Mouse (Mus musculus): ENCODE results near the gene Rilp. TPM values are rescaled to one million over a fixed set of nuclear protein-coding genes. Genes with fewer than 3 reads are reported as not detected.

Rilp gene
- total and polyA plus RNA-seq, 3 experiments: 0.19 to 0.65 TPM; not detected in 1

- TF ChIP-seq MXI1 (IDR thresholded peaks at IDR 0.05; ENCODE audit: low read depth, low read length) (peak; percentile 92), NELFE (IDR thresholded peaks at IDR 0.05; ENCODE audit: low read depth, low read length) (peak; percentile 54), MAFK (IDR thresholded peaks at IDR 0.05; ENCODE audit: borderline replicate concordance, low read depth, low read length) (peak; percentile 91), ZC3H11A (IDR thresholded peaks at IDR 0.05; ENCODE audit: low read depth, low read length) (no peak; the same call in 1 of the 2 replicates), BHLHE40 (IDR thresholded peaks at IDR 0.05; ENCODE audit: borderline replicate concordance, low read depth, low read length) (no peak), CTCF (IDR thresholded peaks at IDR 0.05 in 2 of 3, conservative IDR thresholded peaks at IDR 0.05 in 1 of 3; ENCODE audit: control insufficient read depth in 1 of 3, insufficient read depth in 1 of 3, low read depth in 2 of 3, low read length in 3 of 3, poor library complexity in 1 of 3, severe bottlenecking in 1 of 3) (no peak), HCFC1 (IDR thresholded peaks at IDR 0.05; ENCODE audit: low read depth, low read length) (peak; percentile 76), TCF12 (IDR thresholded peaks at IDR 0.05; ENCODE audit: low read depth, low read length) (peak; percentile 67; the same call in 1 of the 2 replicates), GATA1 (IDR thresholded peaks at IDR 0.05; ENCODE audit: low read depth, low read length) (no peak), MAX (IDR thresholded peaks at IDR 0.05; ENCODE audit: low read length) (peak; percentile 81), MAZ (IDR thresholded peaks at IDR 0.05; ENCODE audit: low read depth, low read length) (peak; percentile 18; the same call in 1 of the 2 replicates), MEF2A (IDR thresholded peaks at IDR 0.05; ENCODE audit: extremely low read depth, insufficient replicate concordance, low read depth, low read length, poor library complexity, severe bottlenecking) (no peak), ZNF384 (IDR thresholded peaks at IDR 0.05; ENCODE audit: low read depth, low read length) (peak; percentile 100), UBTF (IDR thresholded peaks at IDR 0.05; ENCODE audit: borderline replicate concordance, insufficient read depth, low read depth, low read length) (peak; percentile 64; the same call in 1 of the 2 replicates), ELF1 (IDR thresholded peaks at IDR 0.05; ENCODE audit: low read depth, low read length) (peak; percentile 76; the same call in 1 of the 2 replicates)
Observed at GRCm38 (mm10) chr11:75532340-75533277, 22.7 kb downstream of the Rilp start (continued).

GRCm38 (mm10) chr11:75533314-75534015 lies 23.6 kb downstream of the Rilp start:
- Histone ChIP-seq H3K4me1 (ENCODE audit: control insufficient read depth in 1 of 2, insufficient read depth in 2 of 2, low read length in 2 of 2) (peaks cover 5 to 44% of the 10 kb centered on the region in 2 experiments), H3K4me3 (ENCODE audit: control insufficient read depth in 1 of 2, insufficient read depth in 1 of 2, low read depth in 2 of 2, low read length in 2 of 2) (peak overlapping the region; percentile 28 to 33)

More at GRCm38 (mm10) chr11:75533314-75534015, 23.6 kb downstream of the Rilp start:
- Histone ChIP-seq H3K9me3 (replicated peaks; ENCODE audit: insufficient read depth, low read length) (no peaks in the 10 kb centered on the region), H3K9ac (ENCODE audit: control insufficient read depth, low read depth, low read length, poor library complexity, severe bottlenecking) (peak overlapping the region; percentile 56), H3K79me2 (ENCODE audit: control insufficient read depth, insufficient read depth, low read length, poor library complexity) (peaks cover 10% of the 10 kb centered on the region), H3K36me3 (ENCODE audit: control insufficient read depth in 1 of 2, insufficient read depth in 2 of 2, low read length in 2 of 2) (peaks cover 0 to 31% of the 10 kb centered on the region in 2 experiments; a peak in 2 of 4 replicates), H3K27me3 (ENCODE audit: control insufficient read depth in 1 of 2, insufficient read depth in 2 of 2, low read length in 2 of 2) (no peaks in the 10 kb centered on the region), H3K27ac (ENCODE audit: control insufficient read depth, low read depth, low read length) (peak overlapping the region; percentile 89)
- TF ChIP-seq SIN3A (IDR thresholded peaks at IDR 0.05; ENCODE audit: low read length) (no peak), UBTF (IDR thresholded peaks at IDR 0.05; ENCODE audit: borderline replicate concordance, insufficient read depth, low read depth, low read length) (0 out of 2 replicates have a peak, but pooled peaks have one; percentile 50)
- DNase-seq (ENCODE audit: low read depth, low spot score): no peak

Data from MEL (cell line).